Mouse (Mus musculus): ENCODE measurements around the gene Reln.

GRCm38 (mm10) chr5:21846616-21847290 is 497.7 kb downstream of the Reln start:
- TF ChIP-seq CTCF (IDR thresholded peaks at IDR 0.05; ENCODE audit: borderline replicate concordance, insufficient read depth, low read depth, low read length) (no peak), POLR2A (IDR thresholded peaks at IDR 0.05; ENCODE audit: borderline replicate concordance, insufficient read depth, low read length) (no peak)

All from cerebellum, adult 2 months (tissue).